Mouse (Mus musculus): ENCODE measurements around the gene Stn1.
A peak's percentile ranks its signal among the peaks of the same experiment; 100 is the strongest.

The Stn1 gene

DNA sequence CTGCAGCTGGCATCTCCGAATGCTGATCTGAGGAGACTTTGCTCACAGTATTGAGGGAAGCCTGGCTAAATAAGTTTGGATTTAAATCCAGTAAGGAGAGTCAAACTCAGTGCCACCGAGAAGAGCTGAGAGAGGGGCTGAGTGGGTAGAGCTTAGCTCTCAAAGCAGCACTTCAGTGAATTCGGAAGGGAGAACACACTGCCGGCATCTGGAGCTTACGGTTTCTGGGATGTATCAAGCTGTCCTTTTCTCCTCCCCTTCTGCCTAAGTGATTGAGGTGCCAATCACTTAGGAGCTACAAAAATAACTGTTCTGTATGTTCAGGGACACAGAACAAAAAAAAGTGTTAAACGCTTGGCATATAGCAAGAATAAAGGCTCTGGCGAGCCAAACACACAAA, 5.1 kb upstream of the Stn1 start:
- no peak for DNase-seq (ENCODE audit: low read depth)

DNA sequence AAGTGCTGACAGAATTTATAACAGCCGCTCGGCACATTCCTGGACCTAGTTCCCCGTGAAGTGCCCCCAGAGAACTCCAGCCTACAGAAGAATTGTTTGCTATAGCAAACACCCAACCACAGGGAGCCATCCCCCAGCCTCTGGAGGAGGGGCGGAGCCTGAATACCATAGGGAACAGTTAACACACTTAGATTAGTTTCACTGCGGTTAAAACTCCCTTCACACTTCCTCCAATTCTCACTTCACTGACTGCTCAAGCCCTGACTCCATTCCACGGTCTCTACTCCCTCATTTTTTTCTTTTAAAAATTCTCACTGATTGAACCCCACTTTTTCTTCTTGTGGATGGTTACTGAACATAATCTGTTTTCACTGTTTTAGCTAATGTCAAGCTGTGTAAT, 1.5 kb upstream of the Stn1 start:
- DNase-seq (ENCODE audit: low read depth), result peak; percentile 35

DNA sequence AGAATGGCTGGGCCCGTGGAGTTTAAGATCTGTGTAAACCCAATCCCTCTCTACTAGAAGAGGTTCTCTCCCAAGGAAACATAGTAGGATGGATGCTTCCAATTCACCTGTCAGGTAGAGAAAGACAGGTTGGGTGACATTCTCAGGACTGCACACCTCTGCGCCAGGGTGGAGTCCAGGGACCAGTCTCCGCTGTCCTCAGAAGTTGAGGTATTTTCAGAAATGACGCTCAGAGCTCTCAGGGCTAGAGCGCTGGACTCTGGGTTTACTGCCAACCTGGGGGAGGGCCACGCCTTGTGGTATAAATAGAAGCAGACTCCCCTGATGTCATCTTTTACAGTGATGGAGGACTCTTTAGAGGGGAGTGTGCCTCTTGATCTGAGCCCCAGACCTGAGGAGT, 572 bp upstream of the Stn1 start:
- DNase-seq (ENCODE audit: low read depth), result no peak

DNA sequence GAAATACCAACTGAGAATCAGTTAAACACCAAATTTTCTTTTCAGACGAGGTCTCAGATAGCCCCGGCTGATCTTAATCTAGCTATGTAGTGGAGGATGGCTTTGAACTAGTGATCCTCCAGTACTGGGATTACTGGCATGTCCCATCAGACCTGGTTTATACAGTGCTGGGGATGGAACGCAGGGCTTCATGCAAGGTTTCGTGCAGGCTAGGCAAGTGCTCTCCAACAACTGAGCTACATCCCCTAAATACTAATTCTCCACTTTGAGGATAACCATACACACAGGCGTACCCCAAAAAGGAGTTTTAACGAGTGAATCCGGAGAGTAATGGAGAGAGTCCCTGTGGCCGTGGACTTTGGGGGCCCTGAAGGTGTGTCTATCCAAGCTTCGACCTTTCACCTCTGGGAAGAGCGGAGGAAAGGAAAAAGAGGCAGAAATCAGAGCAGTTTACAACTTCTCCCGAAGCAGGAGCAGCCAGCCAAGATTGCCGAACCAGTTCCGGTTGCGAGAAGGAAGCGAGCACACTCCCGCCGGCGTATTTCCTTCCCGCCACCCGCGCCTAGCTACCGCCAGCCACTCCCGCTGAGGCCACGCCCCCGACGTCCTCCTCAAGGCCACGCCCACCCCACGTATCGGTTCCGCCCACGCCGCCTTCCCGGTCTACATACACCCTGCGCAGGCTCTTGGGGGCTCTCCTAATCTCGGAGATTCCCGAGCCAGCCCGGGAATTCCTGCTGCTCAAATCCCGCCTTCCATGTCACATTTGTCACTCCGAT, 597 bp downstream of the Stn1 start:
- DNase-seq (ENCODE audit: low read depth), result peak; percentile 96

DNA sequence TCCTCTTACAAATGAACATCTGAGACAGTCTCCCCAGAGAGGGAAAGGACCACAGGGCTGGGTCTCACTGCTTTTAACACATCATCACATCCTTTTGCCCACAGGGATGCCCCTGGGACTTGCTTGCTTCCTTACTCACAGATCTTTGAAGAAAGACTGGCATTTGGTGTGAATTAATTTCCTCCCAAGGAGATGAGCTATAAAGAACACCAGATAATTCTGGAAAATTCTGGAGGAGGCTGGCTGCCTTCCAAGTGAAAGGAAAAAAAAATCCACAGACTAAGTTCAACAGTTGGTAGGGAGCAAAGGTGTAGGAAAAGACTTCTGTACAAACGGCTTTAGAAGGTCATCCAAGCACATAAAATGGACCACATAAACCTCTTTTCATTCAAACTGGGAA, 3.2 kb downstream of the Stn1 start:
- no peak for DNase-seq (ENCODE audit: low read depth)

DNA sequence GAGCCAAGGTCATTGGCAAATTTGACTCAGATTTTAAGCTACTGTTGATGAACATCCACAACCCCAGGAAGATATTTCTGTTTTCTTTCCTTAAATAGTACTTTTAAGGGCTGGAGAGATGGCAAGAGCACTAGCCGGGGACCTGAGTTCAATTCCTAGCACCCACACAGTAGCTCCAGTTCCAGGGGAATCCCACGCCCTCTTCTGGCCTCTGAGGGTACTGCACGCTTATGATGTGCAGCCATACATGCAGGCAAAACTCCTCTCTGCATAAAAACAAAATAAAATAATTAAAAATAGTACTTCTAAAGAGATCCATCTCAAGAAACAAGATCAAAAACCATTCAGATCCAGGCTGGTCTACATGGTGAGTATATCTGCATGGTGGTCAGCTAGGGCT, 4.9 kb downstream of the Stn1 start:
- peak; percentile 64 for DNase-seq (ENCODE audit: low read depth)

DNA sequence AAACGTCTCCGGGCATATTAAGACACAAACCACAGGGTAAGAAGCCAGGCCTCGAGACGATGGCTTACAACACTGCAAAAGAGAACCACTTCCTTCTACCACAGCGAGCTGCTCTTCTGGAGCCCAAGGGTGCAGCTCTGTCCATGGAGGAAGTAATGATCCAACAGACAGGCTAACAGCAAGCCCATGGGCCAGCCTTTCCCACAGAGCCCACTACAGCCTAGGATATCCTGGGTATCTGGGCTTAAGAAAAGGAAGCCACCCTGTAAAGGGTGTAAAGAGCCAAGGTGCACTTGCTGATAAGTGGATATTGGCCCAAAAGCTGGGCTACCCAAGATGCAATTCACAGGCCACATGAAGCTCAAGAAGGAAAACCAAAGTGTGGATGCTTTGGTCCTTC, 6.0 kb downstream of the Stn1 start:
- peak; percentile 51 for DNase-seq (ENCODE audit: low read depth)

DNA sequence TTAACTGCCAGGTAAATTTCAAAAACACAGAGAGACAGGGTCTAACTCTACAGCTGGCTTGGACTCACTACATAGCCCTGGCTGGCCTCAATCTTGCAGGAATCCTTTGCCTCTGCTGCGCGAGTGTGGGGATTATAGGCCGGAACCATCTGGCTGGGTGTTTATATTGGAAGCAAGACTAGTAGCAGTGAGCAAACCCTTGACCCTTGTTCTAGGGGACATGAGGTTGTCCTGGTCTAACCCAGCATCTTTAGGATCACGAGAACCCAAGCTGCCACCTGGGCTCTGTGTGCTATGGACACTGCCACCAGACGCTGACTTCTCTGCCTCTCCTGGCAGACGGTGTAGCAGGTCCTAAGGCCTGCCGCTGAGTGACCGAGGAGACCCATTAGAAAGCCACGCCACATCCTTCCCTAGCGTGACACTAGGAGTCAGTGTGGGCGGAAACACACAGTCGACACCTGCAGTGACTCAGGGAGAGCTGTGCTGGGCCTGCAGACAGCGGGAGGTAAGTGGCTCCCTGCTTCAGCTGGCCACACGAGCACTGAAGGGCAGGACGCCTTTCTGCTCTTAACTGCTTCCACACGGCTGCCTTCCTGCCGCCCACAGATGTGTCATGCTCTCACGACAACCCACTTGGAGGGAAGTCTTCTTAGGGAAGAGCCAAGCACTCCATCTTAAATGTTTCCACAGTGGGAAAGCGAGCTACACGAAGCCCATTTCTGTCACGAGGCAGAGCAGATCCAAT, 10.9 kb downstream of the Stn1 start:
- DNase-seq (ENCODE audit: low read depth), result peak; percentile 32

DNA sequence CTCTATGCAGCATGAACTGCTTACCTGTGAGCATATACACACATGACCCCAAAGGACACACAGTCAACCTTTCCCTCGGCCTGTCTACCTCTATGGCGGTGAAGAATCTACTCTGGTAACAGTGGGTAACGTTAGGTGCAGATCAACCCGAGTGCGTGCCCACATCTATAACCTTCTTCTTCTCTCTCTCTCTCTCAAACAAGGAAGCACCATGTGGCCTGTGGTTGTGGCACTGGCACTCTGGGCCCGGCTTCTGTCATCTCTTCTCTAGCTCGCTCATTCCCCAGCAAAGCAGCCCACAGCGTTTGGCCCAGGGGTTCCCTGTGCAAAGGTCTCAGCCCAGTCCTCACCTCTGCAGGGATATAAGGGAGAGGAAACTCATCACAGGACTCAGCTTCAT, 12.4 kb downstream of the Stn1 start:
- DNase-seq (ENCODE audit: low read depth), result peak; percentile 38

DNA sequence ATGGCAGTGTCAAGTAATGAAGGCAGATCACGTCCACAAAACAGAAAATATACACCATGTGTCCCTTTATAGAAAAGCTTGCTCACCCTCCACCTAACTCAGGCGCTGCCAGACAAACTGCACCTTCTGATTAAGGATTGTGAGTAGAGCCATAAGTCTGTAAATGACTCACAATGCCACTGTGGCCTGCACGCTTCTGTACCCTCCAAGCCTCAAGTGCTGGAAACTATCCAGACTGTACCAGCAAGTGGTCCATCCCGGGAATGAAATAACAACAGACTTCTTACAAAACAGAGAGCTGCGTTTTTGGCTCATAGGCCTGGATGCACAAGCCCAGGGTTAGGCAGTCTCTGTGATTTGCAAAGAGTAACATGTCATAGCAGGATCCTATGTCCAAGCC, 15.9 kb downstream of the Stn1 start:
- DNase-seq (ENCODE audit: low read depth), result no peak

DNA sequence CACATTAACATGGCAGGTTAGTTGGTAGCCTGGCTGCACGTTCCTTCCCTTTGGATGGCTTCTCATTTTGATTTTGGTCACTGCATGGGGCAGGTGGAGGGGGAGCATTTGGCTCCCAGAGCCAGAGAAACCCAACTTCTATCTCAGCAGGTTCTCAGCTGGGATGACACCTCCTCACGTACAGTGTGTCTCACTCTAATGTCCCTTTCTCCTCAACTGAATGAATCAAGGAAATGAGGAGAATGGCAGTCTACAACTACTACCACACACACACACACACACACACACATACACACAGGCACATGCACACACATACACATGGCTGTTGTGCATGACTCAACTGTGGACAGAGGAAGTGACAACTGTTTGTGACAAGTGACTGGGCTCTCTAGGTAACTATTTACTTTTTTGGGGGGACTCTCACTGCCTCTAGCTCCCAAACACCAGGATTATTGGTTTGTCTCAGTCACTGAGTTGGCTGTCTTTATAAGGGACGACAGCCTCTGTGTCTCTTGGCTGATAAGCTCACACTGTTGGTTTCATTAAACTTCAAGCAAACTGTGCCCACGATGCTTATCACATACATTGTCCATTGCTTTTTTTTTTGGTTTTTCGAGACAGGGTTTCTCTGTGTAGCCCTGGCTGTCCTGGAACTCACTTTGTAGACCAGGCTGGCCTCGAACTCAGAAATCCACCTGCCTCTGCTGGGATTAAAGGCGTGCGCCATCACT, 18.0 kb downstream of the Stn1 start:
- DNase-seq (ENCODE audit: low read depth), result no peak

DNA sequence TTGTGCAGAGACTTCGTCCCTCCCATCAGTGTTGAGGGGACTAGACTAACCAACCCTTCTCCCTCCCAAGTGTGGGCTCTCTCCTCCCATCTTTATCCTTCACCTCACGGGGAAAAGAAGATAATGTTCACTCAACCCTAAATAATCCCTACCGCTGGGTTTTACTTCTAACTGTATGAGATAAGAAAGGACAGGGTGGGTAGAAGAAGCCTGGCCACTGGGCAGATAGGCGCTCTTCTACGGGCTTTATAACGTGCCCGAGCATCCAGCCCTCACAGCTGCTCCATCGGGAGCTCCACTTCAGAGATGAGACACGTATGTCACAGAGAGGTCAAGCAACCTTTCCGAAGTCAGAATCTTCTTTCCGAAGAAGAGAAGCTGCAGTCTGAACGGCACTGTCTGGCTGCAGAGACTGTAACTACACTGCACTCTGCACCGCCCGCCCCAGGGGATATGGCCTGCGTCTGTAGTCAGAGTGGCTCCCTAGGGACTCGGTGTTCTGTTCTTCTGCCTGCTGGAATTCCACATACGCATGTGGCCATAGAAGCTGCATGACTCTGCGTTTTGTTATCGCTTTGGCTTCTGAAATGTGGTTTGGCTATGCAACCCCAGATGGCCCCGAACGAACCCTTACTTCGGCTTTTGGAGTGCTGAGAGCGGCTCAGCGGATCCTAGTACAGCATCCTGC, 18.7 kb downstream of the Stn1 start:
- no peak for DNase-seq (ENCODE audit: low read depth)

DNA sequence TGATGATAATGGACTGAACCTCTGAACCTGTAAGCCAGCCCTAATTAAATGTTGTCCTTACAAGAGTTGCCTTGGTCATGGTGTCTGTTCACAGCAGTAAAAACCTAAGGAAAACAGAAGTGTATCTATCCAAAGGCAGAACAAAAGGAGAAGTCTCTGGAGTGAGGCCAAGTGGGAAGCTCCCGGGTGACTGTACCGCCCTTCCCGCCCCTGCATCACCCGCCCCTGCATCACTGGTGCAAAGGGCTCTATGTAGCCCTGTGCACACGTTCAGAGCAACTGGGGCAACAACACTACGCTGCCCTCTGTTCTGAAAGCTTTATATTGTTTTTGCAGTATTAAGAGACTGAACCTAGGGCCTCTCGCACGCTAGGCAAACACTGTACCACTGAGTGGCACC, 19.7 kb downstream of the Stn1 start:
- no peak for DNase-seq (ENCODE audit: low read depth)

DNA sequence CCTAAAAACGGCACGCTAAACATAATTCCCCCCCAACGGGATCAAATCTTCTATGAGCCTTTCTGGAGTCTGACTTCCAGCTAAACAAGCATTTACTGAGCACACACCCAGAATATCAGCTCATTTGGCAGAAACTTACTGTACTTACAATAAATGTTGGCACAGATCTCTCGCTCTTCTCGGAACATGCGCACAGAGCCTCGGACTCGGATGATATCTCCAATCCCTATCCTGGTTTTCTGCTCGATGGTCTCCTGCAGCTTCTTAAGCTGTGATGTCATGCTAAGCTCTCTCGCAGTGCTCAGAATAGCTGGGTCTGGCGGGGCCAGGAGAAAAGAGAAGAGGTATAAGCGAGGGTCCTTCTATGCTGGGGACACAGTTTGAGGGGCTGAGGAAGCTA, 20.4 kb downstream of the Stn1 start:
- DNase-seq (ENCODE audit: low read depth), result no peak

DNA sequence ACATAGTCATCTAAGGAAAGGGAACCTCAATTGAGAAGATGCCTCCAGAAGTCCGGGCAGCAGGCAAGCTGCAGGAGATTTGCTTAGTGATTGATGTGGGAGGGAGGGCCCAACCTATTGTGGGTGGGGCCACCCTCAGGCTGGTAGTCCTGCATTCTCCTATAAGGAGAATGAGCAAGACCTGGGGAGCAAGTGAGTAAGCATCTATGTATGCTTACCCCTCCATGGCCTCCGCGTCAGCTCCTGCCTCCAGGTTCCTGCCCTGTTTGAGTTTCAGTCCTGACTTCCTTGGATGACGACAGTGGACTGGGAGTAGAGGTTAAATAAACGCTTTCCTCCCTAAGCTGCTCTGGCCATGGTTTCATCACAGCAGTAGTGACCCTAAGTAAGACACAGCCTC, 22.2 kb downstream of the Stn1 start:
- no peak for DNase-seq (ENCODE audit: low read depth)

DNA sequence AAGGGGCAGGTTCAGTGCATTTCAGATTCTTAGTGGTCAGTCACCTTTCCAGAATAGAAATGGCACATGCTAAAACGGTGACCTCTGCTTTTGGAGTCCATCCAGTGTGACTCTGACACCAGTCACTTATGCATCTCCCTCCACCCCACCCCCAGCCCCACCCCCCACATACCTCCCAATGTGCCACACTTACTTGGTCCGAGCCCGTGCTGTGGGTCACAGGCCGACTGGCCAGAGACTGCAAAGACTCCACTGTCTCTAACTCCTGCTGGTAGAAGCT, 23.7 kb downstream of the Stn1 start:
- no peak for DNase-seq (ENCODE audit: low read depth)

DNA sequence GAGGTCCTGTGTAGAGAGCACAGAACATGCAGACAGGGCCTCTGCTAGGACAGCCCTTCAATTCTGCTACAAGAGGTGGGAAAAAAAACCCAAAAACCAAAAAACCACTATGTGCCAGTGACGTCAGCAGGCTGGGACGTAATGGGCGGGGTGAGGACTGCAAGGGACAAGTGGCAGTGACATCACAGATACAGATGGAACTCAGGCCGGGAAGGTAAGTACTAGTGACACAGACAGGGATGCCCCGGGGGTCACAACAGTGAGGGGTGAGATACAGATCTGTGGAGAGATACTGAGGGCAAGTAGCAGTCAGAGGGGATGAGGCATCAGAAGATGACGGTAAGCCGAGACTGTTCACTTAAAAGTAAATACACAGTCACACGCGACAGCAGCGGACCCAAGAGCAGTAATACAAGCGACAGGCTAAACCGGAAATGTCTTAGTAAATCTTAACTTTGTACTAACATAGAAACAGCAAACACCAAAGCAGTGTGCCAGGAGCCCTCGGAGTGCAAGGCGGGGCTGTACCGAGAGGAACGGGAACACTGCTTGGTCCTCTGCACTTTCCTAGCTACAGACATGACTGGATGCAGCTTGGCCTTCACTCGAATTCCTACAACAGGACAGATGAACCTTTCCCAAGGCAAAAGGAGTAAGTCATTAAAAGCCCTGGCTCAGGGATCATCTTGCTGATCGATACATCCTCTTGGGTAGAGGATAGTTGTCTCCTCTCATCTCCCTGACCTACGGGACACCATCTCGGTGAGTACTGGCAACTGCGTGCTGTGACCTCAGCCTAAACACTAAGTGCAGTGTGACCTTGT, 24.3 kb downstream of the Stn1 start:
- DNase-seq (ENCODE audit: low read depth), result peak; percentile 83

DNA sequence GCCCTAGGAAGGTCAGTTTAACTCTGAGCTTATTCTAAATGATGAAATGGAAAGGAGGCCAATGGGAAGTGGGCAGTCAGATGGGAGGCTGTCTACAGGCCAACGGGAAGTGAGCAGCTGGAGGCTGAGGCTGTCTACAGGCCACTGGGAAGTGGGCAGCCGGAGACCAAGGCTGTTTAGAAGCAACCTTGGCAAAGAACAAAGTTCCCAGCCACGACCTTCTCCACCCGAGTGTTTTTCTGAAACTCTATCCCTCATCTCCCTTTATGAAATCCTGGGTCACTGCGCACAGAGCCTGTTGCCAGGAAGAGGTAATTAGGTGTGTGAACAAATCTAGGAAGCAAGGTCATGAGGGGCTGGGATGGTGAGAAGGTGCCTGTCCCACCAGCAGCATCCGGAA, 25.3 kb downstream of the Stn1 start:
- DNase-seq (ENCODE audit: low read depth), result no peak

DNA sequence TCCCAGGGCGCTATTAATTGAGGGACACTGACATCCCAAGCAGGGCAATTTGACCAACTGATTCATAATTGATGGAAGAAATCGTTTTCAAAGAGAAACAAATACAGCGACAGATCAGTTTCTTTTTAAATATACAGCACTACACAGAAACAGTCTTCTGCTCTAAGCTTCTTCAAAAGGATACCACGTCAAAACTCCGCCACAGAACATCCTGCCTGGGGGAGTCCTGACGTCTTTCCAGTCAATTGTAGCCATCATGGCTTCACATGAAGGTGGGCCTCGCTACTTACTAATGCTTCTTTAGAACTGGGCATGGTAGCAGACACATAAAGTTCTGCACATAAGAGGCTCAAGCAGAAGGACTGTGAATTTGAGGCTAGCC, 26.0 kb downstream of the Stn1 start:
- DNase-seq (ENCODE audit: low read depth), result peak; percentile 86

DNA sequence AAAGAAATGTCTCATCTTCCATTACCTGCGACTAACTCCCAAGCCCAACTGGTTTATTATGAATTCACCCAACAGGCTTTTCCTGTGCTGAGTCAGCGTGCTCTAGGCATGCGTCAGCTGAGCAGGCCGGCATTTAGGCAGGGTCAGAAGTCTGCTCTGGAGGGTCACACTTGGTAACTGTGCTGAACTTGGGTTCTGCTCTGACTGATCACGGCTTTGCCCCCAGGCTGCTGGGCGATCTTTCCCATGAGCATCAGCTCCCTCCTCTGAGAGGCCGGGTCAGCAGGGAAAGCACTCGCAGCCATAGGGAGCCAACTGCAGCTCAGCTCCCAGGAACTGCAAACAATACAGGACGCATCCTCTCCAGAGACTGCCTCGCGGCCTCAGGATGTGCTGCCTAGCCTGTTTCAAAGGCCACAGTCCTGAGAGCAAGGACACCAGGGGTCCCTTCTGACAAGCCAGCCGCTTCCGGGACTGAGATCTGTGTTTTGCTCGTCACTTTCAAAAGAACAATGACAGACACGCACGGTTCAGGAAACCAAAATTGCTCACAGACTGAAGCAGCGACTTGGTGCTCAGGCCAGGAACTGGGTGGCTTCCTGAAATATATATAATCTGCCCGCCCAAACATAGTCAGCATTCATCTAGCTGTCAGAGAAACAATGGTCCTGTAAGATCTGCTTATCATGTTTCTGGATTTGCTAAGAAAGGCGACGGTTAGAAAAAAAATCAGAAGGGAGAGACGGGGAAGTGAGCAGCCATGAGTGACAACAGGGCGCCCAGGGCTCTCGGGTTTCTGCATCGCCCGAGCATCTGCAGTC, 26.6 kb downstream of the Stn1 start:
- DNase-seq (ENCODE audit: low read depth), result peak; percentile 86

DNA sequence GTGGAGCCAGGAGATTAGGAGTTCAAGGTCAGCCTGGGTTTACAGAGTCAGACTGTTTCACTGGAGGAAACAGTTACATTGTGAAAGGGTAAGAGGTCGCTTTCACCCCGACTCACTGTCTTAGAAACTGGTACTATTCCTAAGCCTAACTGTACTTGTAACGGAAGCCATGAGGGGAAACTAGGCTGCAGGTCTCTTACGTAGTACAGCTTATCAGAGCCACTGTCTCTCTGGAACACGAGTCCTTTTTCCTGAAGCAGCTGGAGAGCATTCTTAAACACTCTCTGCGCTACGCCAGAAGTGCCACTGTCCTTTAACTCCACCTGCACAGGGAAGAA, 27.2 kb downstream of the Stn1 start:
- DNase-seq (ENCODE audit: low read depth), result no peak

Measured in naive thymus-derived CD4-positive, alpha-beta T cell, adult 2 months (primary cell).